Mouse (Mus musculus) layer of hippocampus, postnatal 14 days (tissue): ENCODE data around the gene Ppdpf. TPM values are rescaled to one million over a fixed set of nuclear protein-coding genes. Genes with fewer than 3 reads are reported as not detected.

Source experiments
- DNase-seq, 2 experiments: peaks; one replicate each; pipeline ENCODE4 v3.0.0; 2021 to 2022; ENCODE audit warnings: low spot score in 2 of 2, mixed read lengths in 1 of 2
- long read RNA-seq, 2 experiments: library from polyadenylated mRNA; stranded (forward); transcript quantifications; one replicate each; pipeline ENCODE4 v2.0.0; 2021
- total RNA-seq, 2 experiments: library from RNA; stranded (reverse); gene quantifications; 2 replicates each; pipeline ENCODE4 v1.2.3; 2021

Gene Ppdpf
- total RNA-seq, result 100 to 1,000 TPM; 118 to 135 TPM
- long read RNA-seq, experiment 1, transcript Ppdpf-206 (4 exons, 750 nt), result major isoform, 16 of 71 reads
- long read RNA-seq, experiment 1, transcript Ppdpf-202 (5 exons, 689 nt), result minor isoform, 9 of 71 reads
- long read RNA-seq, experiment 1, transcript Ppdpf-205 (3 exons, 771 nt), result minor isoform, 12 of 71 reads
- long read RNA-seq, experiment 1, transcript Ppdpf-201 (5 exons, 1,160 nt), result minor isoform, 9 of 71 reads
- long read RNA-seq, experiment 1, partial matches to known transcripts, result 15 of 71 reads
- long read RNA-seq, experiment 1, other reads (novel, unspliced or antisense), result 3 of 71 reads
- long read RNA-seq, experiment 2, transcript Ppdpf-201 (5 exons, 1,160 nt), result minor isoform, 37 of 203 reads
- long read RNA-seq, experiment 2, transcript Ppdpf-202 (5 exons, 689 nt), result minor isoform, 19 of 203 reads
- long read RNA-seq, experiment 2, transcript Ppdpf-206 (4 exons, 750 nt), result minor isoform, 33 of 203 reads
- long read RNA-seq, experiment 2, transcript Ppdpf-205 (3 exons, 771 nt), result major isoform, 57 of 203 reads
- long read RNA-seq, experiment 2, partial matches to known transcripts, result 24 of 203 reads
- long read RNA-seq, experiment 2, other reads (novel, unspliced or antisense), result 5 of 203 reads

- peak; percentile 91 to 95 for DNase-seq
These were observed at the start of gene Ppdpf for GRCm38 (mm10) chr2:181187121-181188000. TSS of gene Ppdpf (plus strand) at chr2:181187247.

GRCm38 (mm10) chr2:181139641-181140193 is 47.3 kb upstream of the Ppdpf start:
- no peak for DNase-seq

GRCm38 (mm10) chr2:181142703-181143135 is 44.3 kb upstream of the Ppdpf start:
- no peak for DNase-seq

GRCm38 (mm10) chr2:181143509-181144276 is 43.4 kb upstream of the Ppdpf start:
- DNase-seq, result no peak

- no peak for DNase-seq
These were observed 42.4 kb upstream of the Ppdpf start for GRCm38 (mm10) chr2:181144675-181145074.

GRCm38 (mm10) chr2:181146976-181147545 is 40.0 kb upstream of the Ppdpf start:
- DNase-seq, result no peak

GRCm38 (mm10) chr2:181147546-181148317 is 39.3 kb upstream of the Ppdpf start:
- DNase-seq, result no peak

- DNase-seq, result no peak
These were observed 38.6 kb upstream of the Ppdpf start for GRCm38 (mm10) chr2:181148318-181148955.

- no peak for DNase-seq
These were observed 36.8 kb upstream of the Ppdpf start for GRCm38 (mm10) chr2:181150281-181150680.

- no peak for DNase-seq
These were observed 34.3 kb upstream of the Ppdpf start for GRCm38 (mm10) chr2:181152701-181153100.

- no peak for DNase-seq
These were observed 33.9 kb upstream of the Ppdpf start for GRCm38 (mm10) chr2:181153131-181153530.

- DNase-seq, result peak in 1 of 2 experiments; percentile 19
These were observed 33.2 kb upstream of the Ppdpf start for GRCm38 (mm10) chr2:181153837-181154236.

- DNase-seq, result no peak
These were observed 32.7 kb upstream of the Ppdpf start for GRCm38 (mm10) chr2:181154361-181154760.

- no peak for DNase-seq
These were observed 32.1 kb upstream of the Ppdpf start for GRCm38 (mm10) chr2:181154831-181155415.

- peak in 1 of 2 experiments; percentile 25 for DNase-seq
These were observed 31.2 kb upstream of the Ppdpf start for GRCm38 (mm10) chr2:181155801-181156200.

GRCm38 (mm10) chr2:181156248-181157121 is 30.6 kb upstream of the Ppdpf start, which contains the start of gene Eef1a2:
TSS of gene Eef1a2 (minus strand) at chr2:181157014.
- peak; percentile 76 to 77 for DNase-seq

GRCm38 (mm10) chr2:181157180-181157579 is 29.9 kb upstream of the Ppdpf start:
- no peak for DNase-seq
